Mouse (Mus musculus): ENCODE results near the gene Tle3.

DNA sequence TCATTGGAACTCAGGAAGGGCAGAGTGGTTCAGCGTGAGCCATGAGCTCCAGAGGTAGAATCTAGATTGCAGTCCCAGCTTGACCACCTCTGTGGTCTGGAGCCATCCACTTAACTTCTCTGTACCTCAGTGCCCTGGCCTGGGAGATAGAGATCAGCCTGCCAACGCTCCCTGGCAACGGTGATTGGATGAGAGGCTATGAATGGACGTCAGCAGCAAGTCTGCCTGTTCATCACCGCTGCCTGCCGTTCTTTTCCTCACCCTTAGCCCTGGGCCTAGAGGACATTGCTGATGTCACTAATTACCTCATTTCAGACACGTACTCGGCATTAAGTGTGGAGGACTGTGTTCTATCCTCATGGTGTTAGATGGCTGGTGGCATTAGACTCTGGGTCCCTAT, 45.2 kb upstream of the Tle3 start:
- no peak for TF ChIP-seq CTCF (IDR thresholded peaks at IDR 0.05; ENCODE audit: low read depth, low read length)
- TF ChIP-seq POLR2A (IDR thresholded peaks at IDR 0.05; ENCODE audit: extremely low read depth, insufficient read depth, low read length) = no peak

Measured in liver, adult 2 months (tissue).